Mouse (Mus musculus): ENCODE results near the gene Cnst.

- TF ChIP-seq CTCF (IDR thresholded peaks at IDR 0.05; ENCODE audit: control insufficient read depth, insufficient read depth, insufficient replicate concordance, low read depth, low read length) (no peak), POLR2A (IDR thresholded peaks at IDR 0.05; ENCODE audit: control insufficient read depth, low read depth, low read length) (no peak)
Measured at GRCm38 (mm10) chr1:179651224-179651623, 105.1 kb downstream of the Cnst start.

Data from testis, adult 2 months (tissue).